Mouse (Mus musculus): Measurements from ENCODE around the gene Tmem120b.

The Tmem120b gene

DNA sequence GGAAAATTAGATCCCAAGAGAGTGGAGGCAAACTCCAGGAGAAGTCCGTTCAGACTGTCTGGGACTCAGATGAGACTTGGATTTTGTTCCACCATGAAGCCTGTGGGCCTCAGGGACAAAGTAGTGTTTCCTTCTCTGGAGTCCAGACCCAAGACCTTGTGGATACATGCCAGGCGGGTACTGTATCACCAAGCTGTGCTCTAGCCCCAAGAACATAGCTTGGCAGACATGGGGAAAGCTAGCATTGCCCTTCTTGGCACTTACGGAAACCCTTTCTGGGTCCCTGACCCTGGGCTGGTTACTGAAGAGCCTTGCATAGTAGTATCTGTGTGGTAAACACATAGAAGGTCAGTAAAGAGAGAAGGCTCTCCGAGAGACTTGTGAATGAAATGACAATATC, 91.2 kb downstream of the Tmem120b start:
- no peak for DNase-seq (ENCODE audit: low read depth)

DNA sequence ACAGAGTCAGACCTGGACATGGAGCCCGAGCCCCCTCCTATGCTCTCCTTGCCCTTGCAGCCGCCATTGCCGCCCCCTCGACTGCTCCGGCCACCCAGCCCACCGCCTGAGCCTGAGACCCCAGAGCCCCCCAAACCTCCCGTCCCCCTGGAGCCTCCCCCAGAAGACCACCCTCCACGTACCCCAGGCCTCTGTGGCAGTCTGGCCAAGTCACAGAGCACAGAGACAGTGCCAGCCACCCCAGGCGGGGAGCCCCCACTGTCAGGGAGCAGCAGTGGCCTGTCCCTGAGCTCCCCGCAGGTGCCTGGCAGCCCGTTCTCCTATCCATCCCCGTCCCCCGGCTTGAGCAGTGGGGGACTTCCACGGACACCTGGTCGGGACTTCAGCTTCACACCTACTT, 91.7 kb downstream of the Tmem120b start:
- no peak for DNase-seq (ENCODE audit: low read depth)

DNA sequence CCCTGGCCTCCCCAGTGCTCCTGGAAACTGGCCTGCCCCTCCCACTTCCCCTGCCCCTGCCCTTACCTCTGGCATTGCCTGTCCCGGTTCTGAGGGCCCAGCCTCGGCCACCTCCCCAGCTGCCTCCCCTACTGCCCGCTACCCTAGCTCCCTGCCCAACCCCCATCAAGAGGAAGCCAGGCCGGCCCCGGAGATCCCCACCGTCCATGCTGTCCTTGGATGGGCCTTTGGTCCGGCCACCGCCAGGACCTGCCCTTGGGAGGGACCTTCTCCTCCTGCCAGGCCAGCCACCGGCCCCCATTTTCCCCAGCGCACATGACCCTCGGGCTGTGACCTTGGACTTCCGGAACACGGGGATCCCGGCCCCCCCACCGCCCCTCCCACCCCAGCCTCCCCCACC, 92.1 kb downstream of the Tmem120b start:
- no peak for DNase-seq (ENCODE audit: low read depth)

DNA sequence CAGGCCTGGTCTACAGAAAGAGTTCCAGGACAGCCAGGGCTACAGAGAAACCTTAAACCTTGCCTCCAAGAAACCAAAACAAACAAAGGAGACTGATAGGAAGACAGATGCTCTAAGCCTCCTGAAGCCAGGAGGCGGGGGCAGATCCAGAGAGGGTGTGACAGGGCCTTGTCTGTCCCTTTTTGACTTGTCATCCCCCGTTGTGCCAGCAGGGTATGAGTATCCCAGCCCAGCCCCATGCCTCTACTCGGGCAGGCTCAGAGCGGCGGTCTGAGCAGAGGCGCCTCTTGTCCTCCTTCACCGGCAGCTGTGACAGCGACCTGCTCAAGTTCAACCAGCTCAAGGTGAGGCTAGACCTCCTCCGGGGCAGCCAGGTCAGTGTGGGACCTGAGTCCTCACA, 94.7 kb downstream of the Tmem120b start:
- DNase-seq (ENCODE audit: low read depth): no peak

DNA sequence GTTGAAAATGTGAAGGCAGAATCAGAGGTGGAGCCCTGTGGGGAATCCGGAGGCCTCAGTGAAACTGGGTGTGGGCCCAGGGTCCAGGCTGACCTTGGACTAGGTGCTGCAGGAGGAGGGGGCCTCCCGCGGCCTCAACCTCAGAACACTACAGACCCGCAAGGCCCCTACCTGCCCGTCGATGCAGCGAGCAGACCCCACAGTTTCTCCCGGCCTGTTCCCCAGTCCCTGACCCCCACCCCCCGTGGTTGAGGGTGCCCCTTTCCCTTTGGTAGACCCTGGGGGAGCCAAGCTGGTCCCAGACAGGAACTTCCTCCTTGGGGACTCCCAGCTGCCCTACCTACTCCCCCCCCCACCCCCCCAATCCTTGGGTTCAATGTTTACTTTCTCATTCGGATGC, 98.2 kb downstream of the Tmem120b start:
- DNase-seq (ENCODE audit: low read depth): no peak
